Mouse (Mus musculus) heart, postnatal 14 days (tissue): ENCODE results near the gene Phf23. TPM values are rescaled to one million over a fixed set of nuclear protein-coding genes. Genes with fewer than 3 reads are reported as not detected.

Experiments
- DNase-seq, 2 experiments: peaks; one replicate each; pipeline ENCODE4 v3.0.0; 2021 to 2022
- intact Hi-C: fragments of 180-260 bp; cut with DNase I; formaldehyde crosslinking; loops from one replicate; pipeline ENCODE4 v1.15.1; 2025
- total RNA-seq, 2 experiments: library from RNA; stranded (reverse); gene quantifications; 2 replicates each; pipeline ENCODE4 v1.2.3; 2021

Gene Phf23
- total RNA-seq, 2 experiments from 2014 or later, result 27.4 to 31.5 TPM

- DNase-seq, result no peak
- intact Hi-C loops, result no loop called here
Measured at GRCm38 (mm10) chr11:69968793-69969192, 26.8 kb upstream of the Phf23 start.

GRCm38 (mm10) chr11:69970222-69970621, 25.4 kb upstream of the Phf23 start:
- no peak for DNase-seq
- intact Hi-C loops, result no loop called here

- intact Hi-C loops, result no loop called here
- DNase-seq, result no peak
Measured at GRCm38 (mm10) chr11:69970775-69971174, 24.8 kb upstream of the Phf23 start.

GRCm38 (mm10) chr11:69974907-69975306, 20.7 kb upstream of the Phf23 start:
- DNase-seq, result no peak
- intact Hi-C loops, result loop anchor here (5.0 kb wide), 1 partner anchor 53 kb away; the partner anchor contains the start of gene Eif5a

GRCm38 (mm10) chr11:69976271-69976670, 19.3 kb upstream of the Phf23 start:
- intact Hi-C loops, result loop anchor here (2.0 to 5.0 kb wide), 2 partner anchors 13 to 54 kb away; partner anchors contain the start of gene Eif5a
- no peak for DNase-seq

GRCm38 (mm10) chr11:69979827-69980195, 15.8 kb upstream of the Phf23 start:
- intact Hi-C loops, result loop anchor here (5.0 kb wide), 2 partner anchors 58 to 308 kb away; partner anchors contain the start of genes Eif4a1 and Eif5a
- no peak for DNase-seq

- intact Hi-C loops, result loop anchor here (5.0 kb wide), 1 partner anchor 308 kb away; the partner anchor contains the start of gene Eif4a1
- peak; percentile 97 to 98 for DNase-seq
Measured at GRCm38 (mm10) chr11:69980196-69981140, 15.1 kb upstream of the Phf23 start.

- intact Hi-C loops, result loop anchor here (5.0 kb wide), 1 partner anchor 309 kb away; the partner anchor contains the start of gene Eif4a1
- peak in 1 of 2 experiments; percentile 49 for DNase-seq
Measured at GRCm38 (mm10) chr11:69981141-69981762, 14.3 kb upstream of the Phf23 start, which contains the start of gene Ctdnep1. Gene Ctdnep1 (plus strand): TSS chr11:69981156.

GRCm38 (mm10) chr11:69982225-69982624, 13.4 kb upstream of the Phf23 start, which contains the start of gene Elp5:
Gene Elp5 (minus strand): TSS chr11:69982517.
- DNase-seq, result no peak
- intact Hi-C loops, result loop anchor here (5.0 kb wide), 1 partner anchor 310 kb away; the partner anchor contains the start of gene Eif4a1

GRCm38 (mm10) chr11:69982877-69983276, 12.7 kb upstream of the Phf23 start:
- intact Hi-C loops, result loop anchor here (5.0 kb wide), 1 partner anchor 311 kb away; the partner anchor contains the start of gene Eif4a1

GRCm38 (mm10) chr11:69983377-69983776, 12.2 kb upstream of the Phf23 start:
- DNase-seq, result no peak
- intact Hi-C loops, result loop anchor here (5.0 kb wide), 1 partner anchor 311 kb away; the partner anchor contains the start of gene Eif4a1

More at GRCm38 (mm10) chr11:69982877-69983276, 12.7 kb upstream of the Phf23 start:
- DNase-seq, result peak in 1 of 2 experiments; percentile 51

GRCm38 (mm10) chr11:69984431-69984830, 11.1 kb upstream of the Phf23 start:
- no peak for DNase-seq
- intact Hi-C loops, result loop anchor here (5.0 kb wide), 1 partner anchor 312 kb away; the partner anchor contains the start of gene Eif4a1

- no peak for DNase-seq
- intact Hi-C loops, result loop anchor here (10.0 kb wide), 1 partner anchor 665 kb away; the partner anchor contains the start of genes Eno3 and Pfn1
Measured at GRCm38 (mm10) chr11:69989949-69990348, 5.6 kb upstream of the Phf23 start.

GRCm38 (mm10) chr11:69990850-69991691, 4.5 kb upstream of the Phf23 start, which contains the start of gene Gabarap:
Gene Gabarap (plus strand): TSS chr11:69991143.
- peak; percentile 95 for DNase-seq
- intact Hi-C loops, result loop anchor here (10.0 kb wide), 1 partner anchor 664 kb away; the partner anchor contains the start of genes Eno3 and Pfn1

GRCm38 (mm10) chr11:69991711-69992110, 3.9 kb upstream of the Phf23 start:
- DNase-seq, result no peak
- intact Hi-C loops, result loop anchor here (10.0 kb wide), 1 partner anchor 663 kb away; the partner anchor contains the start of genes Eno3 and Pfn1

GRCm38 (mm10) chr11:69992396-69992795, 3.2 kb upstream of the Phf23 start:
- intact Hi-C loops, result loop anchor here (10.0 kb wide), 1 partner anchor 662 kb away; the partner anchor contains the start of genes Eno3 and Pfn1
- DNase-seq, result no peak

- DNase-seq, result no peak
- intact Hi-C loops, result loop anchor here (10.0 kb wide), 1 partner anchor 662 kb away; the partner anchor contains the start of genes Eno3 and Pfn1
Measured at GRCm38 (mm10) chr11:69992932-69993331, 2.6 kb upstream of the Phf23 start.

- no peak for DNase-seq
- intact Hi-C loops, result loop anchor here (10.0 kb wide), 1 partner anchor 660 kb away; the partner anchor contains the start of genes Eno3 and Pfn1
Measured at GRCm38 (mm10) chr11:69994401-69995090, 1.0 kb upstream of the Phf23 start.
